Mouse (Mus musculus): ENCODE measurements around the gene Nav2.

DNA sequence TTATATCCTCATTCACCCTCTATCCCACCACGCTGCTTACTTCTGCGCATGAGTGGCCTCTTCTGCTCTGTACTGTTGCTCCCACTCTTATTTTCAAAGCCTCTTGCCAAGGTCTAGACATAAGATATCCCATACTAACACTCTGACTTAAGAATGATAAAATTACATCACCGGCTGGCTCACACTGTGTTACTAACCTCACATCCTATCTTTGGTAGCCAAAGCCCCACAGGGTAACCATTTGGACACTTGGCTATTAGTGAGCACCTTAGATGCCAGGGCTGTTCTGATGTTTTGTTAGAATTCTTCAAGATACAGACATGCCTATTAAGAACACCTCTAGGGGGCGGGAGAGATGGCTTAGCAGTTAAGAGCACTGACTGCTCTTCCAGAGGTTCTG is 502.4 kb downstream of the Nav2 start:
- TF ChIP-seq POLR2A (IDR thresholded peaks at IDR 0.05; ENCODE audit: borderline replicate concordance, insufficient read depth, low read length) (no peak), CTCF (IDR thresholded peaks at IDR 0.05; ENCODE audit: borderline replicate concordance, insufficient read depth, low read depth, low read length) (no peak)

All from cerebellum, adult 2 months (tissue).